Mouse (Mus musculus) lung, postnatal 25 days (tissue): ENCODE measurements around the gene Foxn1.
A peak's percentile ranks its signal among the peaks of the same experiment; 100 is the strongest.

Source experiments
- DNase-seq: peaks from one replicate; pipeline ENCODE4 v3.0.0; 2022; ENCODE audit warnings: low spot score

Gene Foxn1

GRCm38 (mm10) chr11:78358330-78359007 lies 27.9 kb downstream of the Foxn1 start:
- no peak for DNase-seq

- DNase-seq = peak; percentile 59
These were observed 30.7 kb downstream of the Foxn1 start for GRCm38 (mm10) chr11:78355471-78356238.

- DNase-seq = no peak
These were observed 31.5 kb downstream of the Foxn1 start for GRCm38 (mm10) chr11:78354905-78355304.

- DNase-seq = peak; percentile 44
These were observed 33.3 kb downstream of the Foxn1 start for GRCm38 (mm10) chr11:78353081-78353480.

- no peak for DNase-seq
These were observed 36.7 kb downstream of the Foxn1 start for GRCm38 (mm10) chr11:78349441-78350358.

- no peak for DNase-seq
These were observed 37.9 kb downstream of the Foxn1 start for GRCm38 (mm10) chr11:78348474-78348873.

- peak; percentile 83 for DNase-seq
These were observed 38.5 kb downstream of the Foxn1 start for GRCm38 (mm10) chr11:78347908-78348307.

- DNase-seq = peak; percentile 74
These were observed 39.1 kb downstream of the Foxn1 start for GRCm38 (mm10) chr11:78347070-78347754.

- DNase-seq = no peak
These were observed 39.9 kb downstream of the Foxn1 start for GRCm38 (mm10) chr11:78346326-78347069.

- peak; percentile 63 for DNase-seq
These were observed 40.6 kb downstream of the Foxn1 start for GRCm38 (mm10) chr11:78345801-78346200.

- peak; percentile 66 for DNase-seq
These were observed 41.3 kb downstream of the Foxn1 start for GRCm38 (mm10) chr11:78344890-78345715.

- DNase-seq = no peak
These were observed 41.9 kb downstream of the Foxn1 start for GRCm38 (mm10) chr11:78344328-78344889.

- peak; percentile 81 for DNase-seq
These were observed 42.7 kb downstream of the Foxn1 start, which contains the start of gene Unc119 for GRCm38 (mm10) chr11:78343381-78344327. Gene Unc119 (plus strand): TSS chr11:78343482.

- DNase-seq = no peak
These were observed 44.7 kb downstream of the Foxn1 start for GRCm38 (mm10) chr11:78341702-78342101.

- DNase-seq = no peak
These were observed 49.3 kb downstream of the Foxn1 start for GRCm38 (mm10) chr11:78337040-78337439.

- no peak for DNase-seq
These were observed 52.4 kb downstream of the Foxn1 start for GRCm38 (mm10) chr11:78333992-78334391.

GRCm38 (mm10) chr11:78332676-78333075 lies 53.7 kb downstream of the Foxn1 start:
- no peak for DNase-seq

GRCm38 (mm10) chr11:78328512-78329056 lies 57.8 kb downstream of the Foxn1 start:
- DNase-seq = no peak
